Mouse (Mus musculus): Measurements from ENCODE around the gene Olfr1107.

Gene Olfr1107

DNA sequence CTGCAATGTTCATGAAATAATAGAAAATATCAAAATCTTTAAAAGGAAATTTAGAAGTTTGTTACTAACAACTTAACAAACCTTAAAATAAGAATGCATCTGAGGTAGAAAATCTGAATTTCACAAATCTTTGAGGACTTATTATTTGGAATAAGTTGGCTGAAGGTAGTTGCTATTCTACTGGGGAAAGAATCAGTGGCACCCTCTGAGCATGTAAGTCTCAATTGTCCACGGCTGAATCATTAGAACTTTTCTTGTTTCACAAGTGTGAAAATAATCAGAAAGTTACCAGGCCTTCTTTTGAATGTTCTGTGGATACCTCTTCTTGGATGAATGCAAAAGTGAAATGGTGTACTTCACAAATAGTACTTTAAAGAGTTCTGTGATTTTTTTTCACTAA, at the start of gene Olfr1107:
TSS of gene Olfr1107 (minus strand) at position 101 of the 400 bp plus-strand sequence.
- no peak for DNase-seq

DNA sequence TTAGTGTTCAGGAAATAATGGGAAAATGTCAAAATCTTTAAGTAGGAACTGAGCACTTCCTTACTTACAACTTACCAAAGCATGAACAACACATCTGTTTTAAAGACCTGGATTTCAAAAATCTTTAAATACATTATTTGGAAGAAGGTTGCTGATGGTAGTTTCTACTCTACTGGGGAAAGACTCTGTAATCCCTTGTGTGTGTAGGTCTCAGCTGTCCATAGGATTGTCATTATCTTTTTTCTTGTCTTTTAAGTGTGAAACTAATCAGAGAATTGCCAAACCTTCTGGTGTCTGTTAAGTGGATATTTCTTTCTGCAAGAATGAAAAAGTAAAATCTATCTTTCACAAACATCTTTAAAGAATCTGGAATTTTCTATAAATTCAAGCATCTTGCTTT, 38.9 kb upstream of the Olfr1107 start, which contains the start of gene Olfr259:
TSS of gene Olfr259 (minus strand) at position 101 of the 400 bp plus-strand sequence.
- DNase-seq, result no peak

GRCm38 (mm10) chr2:87095908-87096307, 20.3 kb upstream of the Olfr1107 start, which contains the start of gene Olfr1109:
Olfr1109 (minus strand) TSS chr2:87096008.
- no peak for DNase-seq

DNA sequence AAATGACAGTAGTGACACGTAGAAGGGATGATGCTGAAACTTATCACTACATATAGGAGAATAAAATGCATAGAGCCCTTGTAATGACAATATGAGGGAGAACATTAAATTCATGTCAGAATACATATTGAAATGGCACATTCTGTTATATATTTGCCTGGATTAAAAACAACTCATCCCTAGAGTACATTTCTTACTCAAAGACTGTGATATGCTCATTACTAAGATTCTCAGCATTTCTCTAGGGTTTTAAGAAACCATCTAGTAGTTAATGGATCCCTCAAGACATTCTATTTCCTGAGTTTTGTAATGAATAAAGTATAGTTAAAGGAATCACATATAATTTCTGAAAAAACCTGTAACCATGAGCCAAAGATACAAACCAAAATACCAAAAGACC, 23.4 kb downstream of the Olfr1107 start, which contains the start of gene Olfr1106:
TSS of gene Olfr1106 (minus strand) at position 101 of the 400 bp plus-strand sequence.
- DNase-seq, result no peak

GRCm38 (mm10) chr2:87036431-87036830, 39.2 kb downstream of the Olfr1107 start, which contains the start of gene Olfr1105:
Olfr1105 (minus strand) TSS chr2:87036531.
- DNase-seq, result no peak

DNA sequence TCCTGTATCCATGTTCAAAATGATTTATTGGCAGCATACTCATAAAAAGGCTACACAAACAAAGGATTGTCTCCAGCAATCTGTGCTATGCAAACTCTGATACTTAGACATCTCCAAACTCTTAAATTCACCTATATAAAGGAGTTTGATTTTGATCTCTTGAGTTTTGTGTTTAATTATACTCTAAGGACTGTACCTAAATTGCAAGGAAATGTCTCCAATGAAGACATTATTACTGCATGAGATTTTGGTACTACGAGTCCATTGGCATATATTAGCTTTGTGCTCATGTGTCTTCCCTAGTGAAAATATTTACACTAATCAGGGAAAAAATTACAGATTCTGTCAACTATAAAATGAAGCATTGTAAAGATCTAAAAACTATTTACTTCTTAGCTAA, 48.6 kb downstream of the Olfr1107 start, which contains the start of gene Olfr1104:
TSS of gene Olfr1104 (minus strand) at position 101 of the 400 bp plus-strand sequence.
- no peak for DNase-seq
